10 mouse cellular contexts compared by ENCODE assay signal in the genomic region with DNA sequence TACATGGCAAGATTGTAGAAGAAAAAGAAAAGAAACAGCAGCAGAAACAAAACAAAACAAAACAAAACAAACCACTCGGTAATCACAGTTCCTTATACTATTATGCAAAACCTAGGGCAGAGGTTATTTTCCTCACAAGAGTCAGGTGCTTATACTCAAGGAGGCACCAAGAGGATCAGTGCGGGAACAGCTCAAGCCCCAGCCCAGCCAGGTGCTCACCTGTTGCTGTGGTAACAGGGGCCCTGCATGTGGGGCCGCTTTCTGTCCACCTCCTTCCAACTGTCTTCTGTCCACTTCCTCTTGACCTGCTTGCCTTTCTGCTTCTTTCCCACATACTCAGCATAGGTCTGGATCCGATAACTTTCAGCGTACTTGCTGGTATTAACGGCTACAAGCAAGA.
"Had no signal": no experiment of that assay in that cellular context is flagged by ENCODE, and none has a peak within 500 bp of the region (broad histone marks: within the 10 kb centered on the region; RNA-seq: fewer than 3 reads in every experiment).

No protein-coding gene starts in this region.

- H3K36me3 ChIP-seq: limb, embryonic 13.5 days had no signal

- H3K27ac ChIP-seq: hindbrain, postnatal 0 days; layer of hippocampus, adult 2 months; limb, embryonic 13.5 days; liver, embryonic 14.5 days had no signal

- H3K9me3 ChIP-seq: limb, embryonic 13.5 days had no signal

- DNase-seq: kidney, postnatal 10 days; kidney, postnatal 4 days; lung, embryonic 14.5 days; right cerebral cortex, postnatal 14 days; thymus, postnatal 36 days had no signal

- H3K27me3 ChIP-seq: limb, embryonic 13.5 days had no signal

- H3K4me1 ChIP-seq: limb, embryonic 13.5 days had no signal

- ATAC-seq: hindbrain, postnatal 0 days; midbrain, embryonic 16.5 days had no signal

- H3K9ac ChIP-seq: limb, embryonic 13.5 days; liver, embryonic 14.5 days; lung, embryonic 14.5 days had no signal

- H3K4me2 ChIP-seq: limb, embryonic 13.5 days; lung, embryonic 14.5 days had no signal

- H3K4me3 ChIP-seq: layer of hippocampus, adult 2 months; limb, embryonic 13.5 days had no signal
